Mouse (Mus musculus) lung, adult 2 months (tissue): ENCODE measurements at regions not wholly inside any gene's neighbourhood (a gene's known extent, or its start where the extent isn't known, plus 50 kb on each side); places are given as distances from the start of the nearest gene placed in this dataset.

Experiments used
- DNase-seq: peaks from one replicate; pipeline ENCODE4 v3.0.0; 2022
- H3K4me1 ChIP-seq: fragments of 200-500 bp; 2 replicates; pipeline ENCODE4 v1.6.1; 2011; ENCODE audit warnings: low read length; ENCODE audit not compliant: control insufficient read depth, insufficient read depth
- H3K4me3 ChIP-seq: fragments of 200-500 bp; replicated peaks from 2 replicates; pipeline ENCODE3; 2011; ENCODE audit warnings: low read depth, mild to moderate bottlenecking, control low read depth, low read length; ENCODE audit errors: extremely low read depth
- CTCF ChIP-seq: fragments of 200-500 bp; IDR thresholded peaks from 2 replicates; pipeline ENCODE4 v1.5.1; 2011; ENCODE audit warnings: mild to moderate bottlenecking, low read length, control low read depth; ENCODE audit not compliant: insufficient read depth
- POLR2A ChIP-seq: fragments of 200-500 bp; IDR thresholded peaks from 2 replicates; pipeline ENCODE4 v1.6.1; 2011; ENCODE audit warnings: low read depth, mild to moderate bottlenecking, control low read depth, low read length, borderline replicate concordance; ENCODE audit errors: extremely low read depth
- WGBS: fragments of 180-500 bp; shearing (Covaris S2); methylation state at CpG from one replicate; pipeline ENCODE4 v1.1.7; 2018; 5-methylcytosine and 5-hydroxymethylcytosine counted together

- TF ChIP-seq POLR2A: no peak
- TF ChIP-seq CTCF: no peak
- DNase-seq: no peak
- 46% methylated on average over 8 of the region's 8 CpGs for WGBS
Observed at GRCm38 (mm10) chr7:74130206-74130836, 116.8 kb upstream of the St8sia2 start.

GRCm38 (mm10) chr7:74112071-74112470, 98.6 kb upstream of the St8sia2 start:
- TF ChIP-seq POLR2A: no peak
- no peak for TF ChIP-seq CTCF
- Histone ChIP-seq H3K4me1 (no peaks in the 10 kb centered on the region), H3K4me3 (no peak overlapping the region)
- no peak for DNase-seq
- 63% methylated on average over 2 of the region's 2 CpGs for WGBS

More at GRCm38 (mm10) chr7:74130206-74130836, 116.8 kb upstream of the St8sia2 start:
- Histone ChIP-seq H3K4me1 (no peaks in the 10 kb centered on the region), H3K4me3 (no peak overlapping the region)

GRCm38 (mm10) chr7:74108347-74108746, 94.9 kb upstream of the St8sia2 start:
- 58% methylated on average over 3 of the region's 3 CpGs for WGBS
- no peaks in the 10 kb centered on the region for H3K4me1 ChIP-seq
- no peak for DNase-seq
- no peak overlapping the region for H3K4me3 ChIP-seq
- no peak for TF ChIP-seq CTCF
- no peak for TF ChIP-seq POLR2A

GRCm38 (mm10) chr7:74107176-74107928, 93.9 kb upstream of the St8sia2 start:
- WGBS: 45% methylated on average over 5 of the region's 5 CpGs
- Histone ChIP-seq H3K4me3 (no peak overlapping the region), H3K4me1 (no peaks in the 10 kb centered on the region)
- DNase-seq: no peak
- TF ChIP-seq CTCF: no peak
- no peak for TF ChIP-seq POLR2A

- H3K4me3 ChIP-seq: no peak overlapping the region
- WGBS: 73% methylated on average over 3 of the region's 3 CpGs
- DNase-seq: no peak
- no peak for TF ChIP-seq POLR2A
- no peaks in the 10 kb centered on the region for H3K4me1 ChIP-seq
Observed at GRCm38 (mm10) chr7:74091402-74092025, 78.0 kb upstream of the St8sia2 start.

GRCm38 (mm10) chr7:74080846-74081235, 67.4 kb upstream of the St8sia2 start:
- DNase-seq: no peak
- TF ChIP-seq CTCF (no peak), POLR2A (no peak)
- Histone ChIP-seq H3K4me1 (no peaks in the 10 kb centered on the region; the same call in 1 of the 2 replicates), H3K4me3 (no peak overlapping the region)
- 60% methylated on average over 4 of the region's 4 CpGs for WGBS

DNA sequence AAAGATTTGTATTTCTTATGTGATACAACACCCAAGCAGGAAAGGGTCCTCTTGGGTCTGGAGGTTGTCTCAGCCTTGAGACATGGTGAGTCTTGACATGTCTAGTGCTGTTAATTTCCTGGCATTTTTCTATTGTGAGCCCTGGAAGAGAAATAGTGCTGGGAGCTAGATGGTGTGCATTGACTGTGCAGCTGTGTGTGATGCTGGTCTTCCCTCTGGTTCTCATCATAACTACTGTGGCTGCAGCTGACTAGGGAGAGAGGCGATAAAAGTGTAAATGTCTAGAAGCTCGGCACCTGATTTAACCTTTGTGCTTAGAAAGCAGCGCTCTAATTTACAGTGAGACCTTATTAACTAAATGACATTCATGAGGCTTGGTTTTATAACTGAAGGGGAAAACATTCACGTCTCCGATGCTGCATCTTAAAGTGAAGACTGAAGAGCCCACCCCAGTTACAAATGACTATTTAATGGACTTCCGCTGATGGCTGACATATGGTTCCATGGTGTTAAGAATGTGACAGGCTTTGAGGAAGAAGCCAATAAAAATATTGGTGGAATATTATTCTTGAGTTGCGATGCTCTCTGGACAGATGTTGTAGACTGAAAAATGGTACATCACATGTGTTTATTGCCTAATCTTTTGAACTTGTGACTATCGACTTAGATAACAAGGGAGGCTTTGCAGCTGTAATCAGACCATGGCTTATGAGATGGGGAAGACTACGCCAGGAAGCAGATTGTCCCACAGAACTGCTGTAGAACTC, 66.8 kb upstream of the St8sia2 start:
- no peaks in the 10 kb centered on the region; the same call in 1 of the 2 replicates for H3K4me1 ChIP-seq
- 70% methylated on average over 9 of the region's 9 CpGs for WGBS
- no peak overlapping the region for H3K4me3 ChIP-seq
- no peak for DNase-seq
- TF ChIP-seq CTCF (no peak), POLR2A (no peak)

DNA sequence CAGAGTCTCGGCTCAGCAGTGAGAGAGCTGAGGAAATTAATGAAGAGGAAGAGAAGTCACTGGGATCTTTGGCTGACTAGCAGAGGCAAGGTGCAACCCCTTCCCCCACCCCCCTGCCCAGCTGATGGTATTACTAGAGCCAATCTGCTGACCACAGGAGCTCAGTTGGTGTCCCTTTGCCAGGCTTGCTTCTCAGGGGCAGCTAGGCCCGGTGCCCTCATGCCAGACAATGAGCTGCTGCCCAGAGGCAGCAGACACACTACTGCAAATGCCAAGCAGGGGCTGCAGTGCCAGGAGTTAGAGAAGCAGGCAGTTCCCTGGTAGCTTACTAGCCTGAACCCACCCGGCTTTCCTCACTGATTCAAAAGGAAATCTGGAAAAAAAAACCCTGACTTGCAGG, 59.1 kb upstream of the St8sia2 start:
- Histone ChIP-seq H3K4me1 (no peaks in the 10 kb centered on the region), H3K4me3 (no peak overlapping the region)
- no peak for DNase-seq
- WGBS: 46% methylated on average over 3 of the region's 3 CpGs
- TF ChIP-seq POLR2A (no peak), CTCF (no peak)

GRCm38 (mm10) chr7:74070836-74071235, 57.3 kb upstream of the St8sia2 start:
- 92% methylated on average over 2 of the region's 2 CpGs for WGBS
- no peaks in the 10 kb centered on the region for H3K4me1 ChIP-seq
- TF ChIP-seq POLR2A (no peak), CTCF (no peak)
- H3K4me3 ChIP-seq: no peak overlapping the region
- no peak for DNase-seq

- Histone ChIP-seq H3K4me1 (peaks cover 3% of the 10 kb centered on the region; the same call in 1 of the 2 replicates), H3K4me3 (no peak overlapping the region)
- TF ChIP-seq CTCF (no peak), POLR2A (no peak)
- WGBS: 44% methylated on average over 4 of the region's 4 CpGs
- no peak for DNase-seq
Observed at GRCm38 (mm10) chr7:74065449-74066099, 52.1 kb upstream of the St8sia2 start.
